Mouse (Mus musculus) G1E (cell line): ENCODE results near the gene Vipas39.

Experiments used
- CTCF ChIP-seq: IDR thresholded peaks from 2 replicates; pipeline ENCODE4 v1.5.1; 2012; ENCODE audit warnings: low read depth, low read length, inconsistent platforms, mixed read lengths
- GATA1 ChIP-seq: IDR thresholded peaks from 2 replicates; pipeline ENCODE4 v1.6.1; 2012; ENCODE audit warnings: borderline replicate concordance, low read length, inconsistent platforms, mixed read lengths
- GATA2 ChIP-seq: IDR thresholded peaks from 2 replicates; pipeline ENCODE4 v1.6.1; 2012; ENCODE audit warnings: low read depth, low read length, inconsistent platforms, borderline replicate concordance
- POLR2AphosphoS5 ChIP-seq: IDR thresholded peaks from 2 replicates; pipeline ENCODE4 v1.6.1; 2012; ENCODE audit warnings: low read depth, low read length, inconsistent platforms; ENCODE audit not compliant: insufficient replicate concordance
- TAL1 ChIP-seq: conservative IDR thresholded peaks from 2 replicates; pipeline ENCODE4 v1.6.1; 2012; ENCODE audit warnings: low read depth, low read length, inconsistent platforms, mixed read lengths

- no peak for TF ChIP-seq CTCF
- TF ChIP-seq GATA2, result no peak
- TF ChIP-seq POLR2AphosphoS5, result no peak
- TF ChIP-seq GATA1, result no peak
- no peak for TF ChIP-seq TAL1
Measured at GRCm38 (mm10) chr12:87299037-87299656, 33.1 kb upstream of the Vipas39 start.
